Mouse (Mus musculus) heart, embryonic 14.5 days (tissue): ENCODE data around the gene Dnajc15. TPM values are rescaled to one million over a fixed set of nuclear protein-coding genes. Genes with fewer than 3 reads are reported as not detected.

Experiments used
- ATAC-seq: fragments of 200-750 bp; cut with Nextera tagmentation; 2 replicates; pipeline ENCODE4 v1.8.0; 2017; ENCODE audit warnings: low read depth, moderate TSS enrichment; ENCODE audit not compliant: insufficient number of reproducible peaks, insufficient read depth, low FRiP score
- H3K27ac ChIP-seq, 2 experiments: fragments of 200-500 bp in 1 of 2; fragments of 300-500 bp in 1 of 2; sonication (generic) in 1 of 2; replicated peaks in 1 of 2; 2 replicates each; pipeline ENCODE4 v1.5.1; 2012 to 2014; ENCODE audit warnings: low read depth in 2 of 2, low read length in 2 of 2, control low read depth in 1 of 2, mild to moderate bottlenecking in 1 of 2, mixed read lengths in 1 of 2; ENCODE audit not compliant: control insufficient read depth in 1 of 2, insufficient read depth in 1 of 2
- H3K27me3 ChIP-seq: fragments of 300-500 bp; sonication (generic); 2 replicates; pipeline ENCODE4 v1.6.1; 2014; ENCODE audit warnings: mild to moderate bottlenecking, low read length, control low read depth; ENCODE audit not compliant: control insufficient read depth, insufficient read depth
- H3K36me3 ChIP-seq: fragments of 300-500 bp; sonication (generic); 2 replicates; pipeline ENCODE4 v1.6.1; 2014; ENCODE audit warnings: mild to moderate bottlenecking, control low read depth, low read length, mixed read lengths; ENCODE audit not compliant: control insufficient read depth, insufficient read depth
- H3K4me1 ChIP-seq, 2 experiments: fragments of 200-500 bp in 1 of 2; fragments of 300-500 bp in 1 of 2; sonication (generic) in 1 of 2; 2 replicates each; pipeline ENCODE4 v1.6.1; 2012 to 2014; ENCODE audit warnings: low read length in 2 of 2, control low read depth in 1 of 2, mixed read lengths in 1 of 2; ENCODE audit not compliant: control insufficient read depth in 2 of 2, insufficient read depth in 2 of 2
- H3K4me2 ChIP-seq: fragments of 300-500 bp; sonication (generic); 2 replicates; pipeline ENCODE4 v1.6.1; 2014; ENCODE audit warnings: mild to moderate bottlenecking, low read length
- H3K4me3 ChIP-seq, 2 experiments: fragments of 200-500 bp in 1 of 2; fragments of 300-500 bp in 1 of 2; sonication (generic) in 1 of 2; 2 replicates each; pipeline ENCODE4 v1.5.1; 2012 to 2014; ENCODE audit warnings: low read length in 2 of 2, mild to moderate bottlenecking in 2 of 2, control low read depth in 1 of 2, low read depth in 1 of 2, moderate library complexity in 1 of 2; ENCODE audit not compliant: control insufficient read depth in 1 of 2, insufficient read depth in 1 of 2
- H3K9ac ChIP-seq: fragments of 300-500 bp; sonication (generic); 2 replicates; pipeline ENCODE4 v1.6.1; 2014; ENCODE audit warnings: mild to moderate bottlenecking, low read length
- H3K9me3 ChIP-seq: fragments of 300-500 bp; sonication (generic); 2 replicates; pipeline ENCODE4 v1.6.1; 2016; ENCODE audit warnings: low read length, control low read depth; ENCODE audit not compliant: control insufficient read depth
- WGBS: fragments of 180-500 bp; shearing (Covaris S2); extraction: QIAGEN DNeasy Blood & Tissue Kit; methylation state at CpG from one replicate; pipeline ENCODE4 v1.1.7; 2014; 5-methylcytosine and 5-hydroxymethylcytosine counted together
- polyA plus RNA-seq: library from polyadenylated mRNA; unstranded; fragments of >200 nt; fragmentation: Nextera tagmentation; extraction: Ambion mirVana; gene quantifications from 2 replicates; pipeline ENCODE4 v1.2.1, GENCODE M21; 2014

Dnajc15 gene
- polyA plus RNA-seq, 1 experiment from 2014 or later, result 179 TPM

- Histone ChIP-seq H3K4me2 (no peak overlapping the region), H3K9me3 (no peaks in the 10 kb centered on the region), H3K36me3 (no peaks in the 10 kb centered on the region), H3K9ac (no peak overlapping the region), H3K4me1 (no peaks in the 10 kb centered on the region; a peak in 1 of 4 replicates), H3K27me3 (no peaks in the 10 kb centered on the region), H3K4me3 (no peak overlapping the region), H3K27ac (no peak overlapping the region)
- WGBS, result 80% methylated on average over 4 of the region's 4 CpGs
- no peak for ATAC-seq
Observed at GRCm38 (mm10) chr14:77814935-77815334, 60.0 kb downstream of the Dnajc15 start.

- Histone ChIP-seq H3K4me1 (peaks cover 0 to 3% of the 10 kb centered on the region in 2 experiments; a peak in 1 of 4 replicates), H3K27ac (no peak overlapping the region), H3K9me3 (no peaks in the 10 kb centered on the region), H3K9ac (no peak overlapping the region), H3K4me2 (no peak overlapping the region), H3K27me3 (no peaks in the 10 kb centered on the region), H3K36me3 (no peaks in the 10 kb centered on the region), H3K4me3 (no peak overlapping the region)
- ATAC-seq, result no peak
- 77% methylated on average over 1 of the region's 1 CpGs for WGBS
Observed at GRCm38 (mm10) chr14:77812890-77813289, 62.0 kb downstream of the Dnajc15 start.

GRCm38 (mm10) chr14:77811466-77811865 lies 63.5 kb downstream of the Dnajc15 start:
- ATAC-seq, result no peak
- H3K9me3 ChIP-seq, result no peaks in the 10 kb centered on the region
- H3K27ac ChIP-seq, result no peak overlapping the region
- no peak overlapping the region for H3K4me3 ChIP-seq
- no peak overlapping the region for H3K9ac ChIP-seq
- H3K27me3 ChIP-seq, result no peaks in the 10 kb centered on the region
- H3K4me2 ChIP-seq, result no peak overlapping the region
- WGBS, result 88% methylated on average over 5 of the region's 5 CpGs
- peaks cover 0 to 3% of the 10 kb centered on the region in 2 experiments; a peak in 1 of 4 replicates for H3K4me1 ChIP-seq
- no peaks in the 10 kb centered on the region for H3K36me3 ChIP-seq

GRCm38 (mm10) chr14:77807836-77808235 lies 67.1 kb downstream of the Dnajc15 start:
- Histone ChIP-seq H3K4me3 (no peak overlapping the region), H3K4me2 (no peak overlapping the region), H3K27ac (no peak overlapping the region), H3K4me1 (0 out of 4 replicates have a peak, but pooled peaks cover 0 to 3% of the 10 kb centered on the region in 2 experiments), H3K36me3 (no peaks in the 10 kb centered on the region), H3K27me3 (no peaks in the 10 kb centered on the region), H3K9ac (no peak overlapping the region), H3K9me3 (no peaks in the 10 kb centered on the region)
- WGBS, result 79% methylated on average over 4 of the region's 4 CpGs
- no peak for ATAC-seq

- Histone ChIP-seq H3K27me3 (no peaks in the 10 kb centered on the region), H3K27ac (no peak overlapping the region), H3K4me3 (no peak overlapping the region), H3K4me2 (no peak overlapping the region), H3K4me1 (0 out of 4 replicates have a peak, but pooled peaks cover 0 to 3% of the 10 kb centered on the region in 2 experiments), H3K9me3 (no peaks in the 10 kb centered on the region), H3K9ac (no peak overlapping the region), H3K36me3 (no peaks in the 10 kb centered on the region)
- 75% methylated on average over 5 of the region's 5 CpGs for WGBS
- no peak for ATAC-seq
Observed at GRCm38 (mm10) chr14:77806345-77806744, 68.6 kb downstream of the Dnajc15 start.

- WGBS, result 73% methylated on average over 5 of the region's 5 CpGs
- H3K9me3 ChIP-seq, result no peaks in the 10 kb centered on the region
- H3K4me3 ChIP-seq, result no peak overlapping the region
- no peak overlapping the region for H3K9ac ChIP-seq
- ATAC-seq, result no peak
- H3K36me3 ChIP-seq, result no peaks in the 10 kb centered on the region
- no peaks in the 10 kb centered on the region for H3K27me3 ChIP-seq
- no peak overlapping the region for H3K27ac ChIP-seq
- no peak overlapping the region for H3K4me2 ChIP-seq
- H3K4me1 ChIP-seq, result no peaks in the 10 kb centered on the region
Observed at GRCm38 (mm10) chr14:77802268-77802630, 72.7 kb downstream of the Dnajc15 start.

GRCm38 (mm10) chr14:77801571-77802267 lies 73.2 kb downstream of the Dnajc15 start:
- no peaks in the 10 kb centered on the region for H3K9me3 ChIP-seq
- ATAC-seq, result no peak
- no peaks in the 10 kb centered on the region for H3K4me1 ChIP-seq
- H3K36me3 ChIP-seq, result no peaks in the 10 kb centered on the region
- H3K4me2 ChIP-seq, result no peak overlapping the region
- H3K27me3 ChIP-seq, result no peaks in the 10 kb centered on the region
- no peak overlapping the region for H3K27ac ChIP-seq
- H3K9ac ChIP-seq, result no peak overlapping the region
- no peak overlapping the region for H3K4me3 ChIP-seq
- WGBS, result 87% methylated on average over 17 of the region's 17 CpGs

- no peaks in the 10 kb centered on the region for H3K27me3 ChIP-seq
- H3K27ac ChIP-seq, result no peak overlapping the region
- no peaks in the 10 kb centered on the region for H3K9me3 ChIP-seq
- H3K4me3 ChIP-seq, result no peak overlapping the region
- 82% methylated on average over 4 of the region's 4 CpGs for WGBS
- H3K4me2 ChIP-seq, result no peak overlapping the region
- no peaks in the 10 kb centered on the region for H3K36me3 ChIP-seq
- no peak for ATAC-seq
- H3K4me1 ChIP-seq, result no peaks in the 10 kb centered on the region
- no peak overlapping the region for H3K9ac ChIP-seq
Observed at GRCm38 (mm10) chr14:77796506-77796905, 78.4 kb downstream of the Dnajc15 start.
